Mouse (Mus musculus): ENCODE measurements around the gene Tmem100. TPM values are rescaled to one million over a fixed set of nuclear protein-coding genes. Genes with fewer than 3 reads are reported as not detected.

Tmem100 gene
- 10 to 100 TPM; 14.5 to 16.1 TPM for total RNA-seq (2021)

GRCm38 (mm10) chr11:90029841-90030398, at the start of gene Tmem100:
Gene Tmem100, plus strand, starts transcription at chr11:90030348.
- no peak for DNase-seq (ENCODE audit: low spot score in 2 of 2)
- intact Hi-C loops (cut with DNase I), result no loop called here

- intact Hi-C loops (cut with DNase I), result no loop called here
- DNase-seq (ENCODE audit: low spot score in 2 of 2), result no peak
These were observed 47.2 kb upstream of the Tmem100 start for GRCm38 (mm10) chr11:89982918-89983317.

GRCm38 (mm10) chr11:89984436-89984835, 45.7 kb upstream of the Tmem100 start:
- intact Hi-C loops (cut with DNase I), result no loop called here
- DNase-seq (ENCODE audit: low spot score in 2 of 2), result no peak

- intact Hi-C loops (cut with DNase I), result no loop called here
- no peak for DNase-seq (ENCODE audit: low spot score in 2 of 2)
These were observed 44.7 kb upstream of the Tmem100 start for GRCm38 (mm10) chr11:89985200-89986187.

- no peak for DNase-seq (ENCODE audit: low spot score in 2 of 2)
- intact Hi-C loops (cut with DNase I), result no loop called here
These were observed 43.6 kb upstream of the Tmem100 start for GRCm38 (mm10) chr11:89986516-89986915.

- DNase-seq (ENCODE audit: low spot score in 2 of 2), result peak; percentile 40 to 51
- intact Hi-C loops (cut with DNase I), result loop anchor here (1.0 kb wide), 1 partner anchor 181 kb away; no protein-coding TSS in a partner anchor
These were observed 41.1 kb upstream of the Tmem100 start for GRCm38 (mm10) chr11:89988936-89989589.

GRCm38 (mm10) chr11:89991661-89992060, 38.5 kb upstream of the Tmem100 start:
- intact Hi-C loops (cut with DNase I), result loop anchor here (10.0 kb wide), 1 partner anchor 623 kb away; no protein-coding TSS in a partner anchor
- DNase-seq (ENCODE audit: low spot score in 2 of 2), result no peak

- intact Hi-C loops (cut with DNase I), result loop anchor here (10.0 kb wide), 1 partner anchor 620 kb away; no protein-coding TSS in a partner anchor
- DNase-seq (ENCODE audit: low spot score in 2 of 2), result no peak
These were observed 35.4 kb upstream of the Tmem100 start for GRCm38 (mm10) chr11:89994706-89995105.

GRCm38 (mm10) chr11:89995596-89995995, 34.6 kb upstream of the Tmem100 start:
- DNase-seq (ENCODE audit: low spot score in 2 of 2), result no peak
- intact Hi-C loops (cut with DNase I), result loop anchor here (10.0 kb wide), 1 partner anchor 619 kb away; no protein-coding TSS in a partner anchor

- intact Hi-C loops (cut with DNase I), result loop anchor here (10.0 kb wide), 1 partner anchor 618 kb away; no protein-coding TSS in a partner anchor
- DNase-seq (ENCODE audit: low spot score in 2 of 2), result no peak
These were observed 33.7 kb upstream of the Tmem100 start for GRCm38 (mm10) chr11:89996406-89996805.

GRCm38 (mm10) chr11:89996856-89997255, 33.3 kb upstream of the Tmem100 start:
- DNase-seq (ENCODE audit: low spot score in 2 of 2), result no peak
- intact Hi-C loops (cut with DNase I), result loop anchor here (10.0 kb wide), 1 partner anchor 618 kb away; no protein-coding TSS in a partner anchor

- intact Hi-C loops (cut with DNase I), result loop anchor here (10.0 kb wide), 1 partner anchor 616 kb away; no protein-coding TSS in a partner anchor
- no peak for DNase-seq (ENCODE audit: low spot score in 2 of 2)
These were observed 31.0 kb upstream of the Tmem100 start for GRCm38 (mm10) chr11:89998996-89999770.

- intact Hi-C loops (cut with DNase I), result no loop called here
- DNase-seq (ENCODE audit: low spot score in 2 of 2), result no peak
These were observed 29.5 kb upstream of the Tmem100 start for GRCm38 (mm10) chr11:90000666-90001065.

GRCm38 (mm10) chr11:90001396-90002230, 28.5 kb upstream of the Tmem100 start:
- intact Hi-C loops (cut with DNase I), result no loop called here
- no peak for DNase-seq (ENCODE audit: low spot score in 2 of 2)

- peak; percentile 27 to 33 for DNase-seq (ENCODE audit: low spot score in 2 of 2)
- intact Hi-C loops (cut with DNase I), result no loop called here
These were observed 27.7 kb upstream of the Tmem100 start, which contains the start of gene Pctp for GRCm38 (mm10) chr11:90002231-90002986. Gene Pctp, minus strand, starts transcription at chr11:90002894.

GRCm38 (mm10) chr11:90002987-90003348, 27.2 kb upstream of the Tmem100 start:
- intact Hi-C loops (cut with DNase I), result no loop called here

GRCm38 (mm10) chr11:90003386-90003785, 26.8 kb upstream of the Tmem100 start:
- DNase-seq (ENCODE audit: low spot score in 2 of 2), result no peak
- intact Hi-C loops (cut with DNase I), result no loop called here

More at GRCm38 (mm10) chr11:90002987-90003348, 27.2 kb upstream of the Tmem100 start:
- no peak for DNase-seq (ENCODE audit: low spot score in 2 of 2)

All from left cerebral cortex, postnatal 36 days (tissue).